Mouse (Mus musculus): ENCODE data around the gene Pcid2.

DNA sequence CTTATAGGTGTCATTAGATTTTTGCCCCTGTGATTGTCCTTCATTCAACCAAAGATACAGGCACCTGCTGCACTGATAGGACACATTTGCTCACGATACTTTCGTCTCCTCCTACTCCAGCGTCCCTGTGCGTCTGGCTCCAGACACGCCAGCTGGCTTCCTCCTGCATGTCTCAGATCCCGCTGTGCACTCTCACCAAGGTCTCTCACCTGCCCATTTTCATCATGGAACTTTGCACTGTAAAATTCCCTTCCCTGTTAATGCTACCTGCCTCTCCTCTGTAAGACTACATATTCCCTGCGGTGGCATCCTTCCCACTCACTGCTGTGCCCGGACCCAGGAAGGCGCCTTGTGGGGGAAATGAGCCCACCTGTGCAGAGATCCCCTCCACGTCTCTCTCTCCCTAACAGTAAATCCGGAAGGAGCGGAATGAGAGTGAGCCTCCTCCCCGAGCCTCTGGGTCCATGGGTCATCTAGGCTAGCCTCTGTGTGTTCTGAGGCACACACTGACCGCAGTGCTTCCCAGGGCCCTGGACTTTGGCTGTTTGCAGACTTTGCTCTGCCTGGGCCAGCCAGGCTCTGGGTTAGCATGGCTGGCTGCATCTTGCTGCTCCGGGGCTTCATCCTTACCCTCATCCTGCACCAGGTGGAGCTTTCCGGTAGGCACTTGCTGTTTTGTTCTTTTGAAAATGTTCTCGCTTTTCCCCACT, 44.7 kb downstream of the Pcid2 start, which contains the start of gene Proz:
- no peak for TF ChIP-seq CTCF (IDR thresholded peaks at IDR 0.05; ENCODE audit: low read depth)
- TF ChIP-seq EP300 (IDR thresholded peaks at IDR 0.05; ENCODE audit: low read depth) = no peak
